Mouse (Mus musculus) megakaryocyte, embryonic 14.5 days (primary cell): ENCODE measurements around the gene Gatad2a.

Source experiments
- FLI1 ChIP-seq: IDR thresholded peaks from 2 replicates; pipeline ENCODE4 v1.6.1; 2012; ENCODE audit warnings: low read length, inconsistent platforms, mixed read lengths
- GATA1 ChIP-seq: IDR thresholded peaks from 3 replicates; pipeline ENCODE4 v1.6.1; 2012; ENCODE audit warnings: mixed read lengths, low read length, inconsistent platforms, borderline replicate concordance

GRCm38 (mm10) chr8:69918506-69918905 is 77.7 kb downstream of the Gatad2a start:
- TF ChIP-seq GATA1 (no peak), FLI1 (no peak)
